In genomic region chr5:123251834-123252233, GRCm38 (mm10) we compare ENCODE assay signal across 8 mouse cellular contexts. TPM values are rescaled to one million over a fixed set of nuclear protein-coding genes. Genes with fewer than 3 reads are reported as not detected.
DNase-seq lines count a peak whose midpoint lies in the region; ATAC-seq and TF ChIP-seq lines count a peak whose summit lies in the region.

Gene Wdr66 (plus strand): TSS chr5:123252102.

- no peak within 1 kb of the TSS for H3K9ac ChIP-seq in ES-E14 (ENCODE audit: insufficient read depth, low read depth, low read length, poor library complexity, severe bottlenecking)
- H3K9ac ChIP-seq in liver, embryonic 16.5 days (ENCODE audit: low read depth, low read length): no peak within 1 kb of the TSS
- H3K9ac ChIP-seq in neural tube, embryonic 14.5 days (replicated peaks; ENCODE audit: low read depth, low read length): no peak within 1 kb of the TSS

- intact Hi-C loops in heart, postnatal 36 days (cut with DNase I): no loop called here

- no peaks in the 10 kb centered on the region for H3K36me3 ChIP-seq in ES-E14 (ENCODE audit: control insufficient read depth, insufficient read depth, low read length, poor library complexity, severe bottlenecking)
- H3K36me3 ChIP-seq in liver, embryonic 16.5 days (ENCODE audit: control insufficient read depth, insufficient read depth): no peaks in the 10 kb centered on the region
- peaks cover 5% of the 10 kb centered on the region; the same call in 1 of the 2 replicates for H3K36me3 ChIP-seq in neural tube, embryonic 14.5 days (ENCODE audit: control insufficient read depth, insufficient read depth, low read length)
- H3K36me3 ChIP-seq in testis, adult 2 months (ENCODE audit: control insufficient read depth, insufficient read depth, low read length): no peaks in the 10 kb centered on the region

- peak; percentile 78; the same call in 1 of the 2 replicates for TF ChIP-seq CTCF in testis, adult 2 months (IDR thresholded peaks at IDR 0.05; ENCODE audit: control insufficient read depth, insufficient read depth, insufficient replicate concordance, low read depth, low read length)

- 6% methylated on average over 18 of the region's 18 CpGs for WGBS in liver, embryonic 16.5 days (ENCODE audit: insufficient replicate concordance)
- 2% methylated on average over 18 of the region's 18 CpGs for WGBS in neural tube, embryonic 14.5 days

- DNase-seq in ES-E14 (ENCODE audit: low read depth, low spot score): peak; percentile 96
- peak; percentile 79 for DNase-seq in cerebellum, adult 9-10 months
- peak; percentile 92 for DNase-seq in forelimb bud, embryonic 11.5 days (ENCODE audit: low read depth, low spot score)
- peak; percentile 75 to 77 for DNase-seq in heart, postnatal 36 days
- DNase-seq in layer of hippocampus, adult 18-20 months (ENCODE audit: low spot score in 2 of 2): peak; percentile 88 to 93

- H3K4me1 ChIP-seq in ES-E14 (ENCODE audit: control insufficient read depth in 2 of 2, insufficient read depth in 2 of 2, low read length in 2 of 2, poor library complexity in 1 of 2): 0 out of 4 replicates have a peak, but pooled peaks cover 0 to 4% of the 10 kb centered on the region in 2 experiments
- H3K4me1 ChIP-seq in liver, embryonic 16.5 days (ENCODE audit: control insufficient read depth, low read depth, low read length): no peaks in the 10 kb centered on the region
- no peaks in the 10 kb centered on the region for H3K4me1 ChIP-seq in neural tube, embryonic 14.5 days (ENCODE audit: control insufficient read depth, insufficient read depth, low read length)
- H3K4me1 ChIP-seq in testis, adult 2 months (ENCODE audit: control insufficient read depth, insufficient read depth, low read length): peaks cover 7% of the 10 kb centered on the region; the same call in 1 of the 2 replicates

- H3K27ac ChIP-seq in ES-E14 (ENCODE audit: insufficient read depth, low read depth, low read length, poor library complexity, severe bottlenecking): no peak within 1 kb of the TSS
- H3K27ac ChIP-seq in liver, embryonic 16.5 days (ENCODE audit: low read length): no peak within 1 kb of the TSS
- no peak within 1 kb of the TSS for H3K27ac ChIP-seq in neural tube, embryonic 14.5 days (ENCODE audit: low read depth, low read length)
- H3K27ac ChIP-seq in testis, adult 2 months (ENCODE audit: control insufficient read depth, insufficient read depth, low read depth, low read length): peak within 1 kb of the TSS; percentile 84

- in situ Hi-C loops in ES-E14 (cut with MboI; ENCODE audit: low sequenced_read_pairs in 2 of 2, unreplicated experiment in 2 of 2): no loop called here

- 0 out of 2 replicates have a peak within 1 kb of the TSS, but pooled peaks have one; percentile 6 for H3K4me2 ChIP-seq in liver, embryonic 16.5 days (ENCODE audit: low read depth, low read length)
- H3K4me2 ChIP-seq in neural tube, embryonic 14.5 days (ENCODE audit: low read depth, low read length): peak within 1 kb of the TSS; percentile 51

- H3K4me3 ChIP-seq in ES-E14 (ENCODE audit: insufficient read depth in 1 of 2, low read depth in 1 of 2, low read length in 2 of 2, poor library complexity in 1 of 2, severe bottlenecking in 1 of 2): no peak within 1 kb of the TSS; a peak in 1 of 4 replicates
- H3K4me3 ChIP-seq in liver, embryonic 16.5 days (ENCODE audit: low read depth, low read length): no peak within 1 kb of the TSS
- H3K4me3 ChIP-seq in neural tube, embryonic 14.5 days (ENCODE audit: low read depth, low read length): peak within 1 kb of the TSS; percentile 17; the same call in 1 of the 2 replicates
- H3K4me3 ChIP-seq in testis, adult 2 months (ENCODE audit: control insufficient read depth, low read depth, low read length): peak within 1 kb of the TSS; percentile 93

- peak; percentile 48; the same call in 1 of the 2 replicates for TF ChIP-seq POLR2A in testis, adult 2 months (IDR thresholded peaks at IDR 0.05; ENCODE audit: control insufficient read depth, low read depth, low read length)

- ATAC-seq in liver, embryonic 16.5 days (ENCODE audit: low read depth): no peak
- ATAC-seq in neural tube, embryonic 14.5 days (ENCODE audit: low read depth): peak; percentile 81

- H3K9me3 ChIP-seq in ES-E14 (ENCODE audit: control insufficient read depth, insufficient read depth, low read depth, low read length): no peaks in the 10 kb centered on the region
- no peaks in the 10 kb centered on the region for H3K9me3 ChIP-seq in liver, embryonic 16.5 days (replicated peaks; ENCODE audit: control insufficient read depth, low read length)
- H3K9me3 ChIP-seq in neural tube, embryonic 14.5 days (ENCODE audit: control insufficient read depth, low read length): no peaks in the 10 kb centered on the region

- peaks cover 4% of the 10 kb centered on the region; the same call in 1 of the 2 replicates for H3K27me3 ChIP-seq in liver, embryonic 16.5 days (ENCODE audit: control insufficient read depth, insufficient read depth, low read depth, low read length)
- no peaks in the 10 kb centered on the region for H3K27me3 ChIP-seq in neural tube, embryonic 14.5 days (ENCODE audit: control insufficient read depth, insufficient read depth, low read length)
- H3K27me3 ChIP-seq in testis, adult 2 months (ENCODE audit: control insufficient read depth, insufficient read depth, low read length): no peaks in the 10 kb centered on the region

TF ChIP-seq in ES-E14, 5 proteins besides CTCF, POLR2A, EP300 and RAD21:
- TF ChIP-seq MAFK (IDR thresholded peaks at IDR 0.05; ENCODE audit: insufficient read depth, low read depth, low read length): no peak
- TF ChIP-seq CHD2 (IDR thresholded peaks at IDR 0.05; ENCODE audit: low read depth, low read length): no peak
- TF ChIP-seq ZC3H11A (IDR thresholded peaks at IDR 0.05; ENCODE audit: borderline replicate concordance, low read depth, low read length): no peak
- TF ChIP-seq HCFC1 (IDR thresholded peaks at IDR 0.05; ENCODE audit: borderline replicate concordance, insufficient read depth, low read length): no peak
- no peak for TF ChIP-seq ZNF384 (IDR thresholded peaks at IDR 0.05; ENCODE audit: low read depth, low read length)

RNA-seq across cellular contexts. Expression of gene Wdr66, which starts in this region (rescaled TPM):
- 0.36 and 0.42 TPM in 2 replicates for total RNA-seq in ES-E14 (2012; rRNA removed)
- total RNA-seq in heart, postnatal 36 days (2021): 1 to 10 TPM in 1 of 2 experiments, under 1 TPM in 1; 0.97 to 1.4 TPM
- total RNA-seq in layer of hippocampus, adult 18-20 months (2021): 1 to 10 TPM; 4.6 to 6.0 TPM
- polyA plus RNA-seq in liver, embryonic 16.5 days (2015; fragmentation: Nextera tagmentation; extraction: Ambion mirVana): 0.08 and 0.11 TPM in 2 replicates
- polyA plus RNA-seq in neural tube, embryonic 14.5 days (2014; fragmentation: Nextera tagmentation; extraction: Ambion mirVana): 1.1 and 1.4 TPM in 2 replicates
- 45.1 and 46.7 TPM in 2 replicates for polyA plus RNA-seq in testis, adult 2 months (2012; rRNA removed)

Comparison
In these comparisons a context has a peak if more than half of its experiments do, and no peak if none do; other contexts are left out.
1. RNA of gene Wdr66 (polyA plus RNA-seq): 45.1 to 46.7 TPM in testis, adult 2 months; 1.1 to 1.4 TPM in neural tube, embryonic 14.5 days and 0.08 to 0.11 TPM in liver, embryonic 16.5 days; every median in the first group is over 10 times any median in the second.
2. Peak in DNase-seq in ES-E14; RNA of the gene not detected or under 1 TPM.
3. H3K4me3 ChIP-seq: peak in neural tube, embryonic 14.5 days (single experiment) and testis, adult 2 months (single experiment); none in ES-E14 (0 of 2) and liver, embryonic 16.5 days (single experiment).
4. Peak in every context shown above with its lines, with median percentiles within 50 percentile points of each other: DNase-seq.